Mouse (Mus musculus) liver, embryonic 11.5 days (tissue): ENCODE data around the gene Mus81. TPM values are rescaled to one million over a fixed set of nuclear protein-coding genes. Genes with fewer than 3 reads are reported as not detected.

Experiments
- ATAC-seq: fragments of 200-750 bp; cut with Nextera tagmentation; replicated peaks from 2 replicates; pipeline ENCODE4 v1.8.0; 2017; ENCODE audit warnings: moderate number of reproducible peaks, mild to moderate bottlenecking, moderate TSS enrichment, moderate library complexity; ENCODE audit not compliant: low FRiP score
- DNase-seq: peaks from one replicate; pipeline ENCODE4 v3.0.0-alpha.2; 2017; ENCODE audit warnings: low spot score
- H3K27ac ChIP-seq: fragments of 300-500 bp; sonication (generic); 2 replicates; pipeline ENCODE4 v1.5.1; 2014; ENCODE audit warnings: mild to moderate bottlenecking, low read depth, low read length, control low read depth
- H3K27me3 ChIP-seq: fragments of 300-500 bp; sonication (generic); replicated peaks from 2 replicates; pipeline ENCODE4 v1.6.1; 2014; ENCODE audit warnings: low read length, mixed read lengths; ENCODE audit not compliant: control insufficient read depth, insufficient read depth
- H3K36me3 ChIP-seq: fragments of 300-500 bp; sonication (generic); 2 replicates; pipeline ENCODE4 v1.6.1; 2014; ENCODE audit warnings: mild to moderate bottlenecking, low read length, moderate library complexity, mixed read lengths; ENCODE audit not compliant: control insufficient read depth, insufficient read depth
- H3K4me1 ChIP-seq: fragments of 300-500 bp; sonication (generic); replicated peaks from 2 replicates; pipeline ENCODE4 v1.6.1; 2014; ENCODE audit warnings: low read length, mixed read lengths; ENCODE audit not compliant: control insufficient read depth, insufficient read depth
- H3K4me2 ChIP-seq: fragments of 300-500 bp; sonication (generic); 2 replicates; pipeline ENCODE4 v1.6.1; 2014; ENCODE audit warnings: mild to moderate bottlenecking, control low read depth, moderate library complexity
- H3K4me3 ChIP-seq: fragments of 300-500 bp; sonication (generic); 2 replicates; pipeline ENCODE4 v1.5.1; 2014; ENCODE audit warnings: low read depth, low read length, control low read depth
- H3K9ac ChIP-seq: fragments of 300-500 bp; sonication (generic); 2 replicates; pipeline ENCODE4 v1.6.1; 2014; ENCODE audit warnings: low read depth, low read length, control low read depth
- H3K9me3 ChIP-seq: fragments of 300-500 bp; sonication (generic); 2 replicates; pipeline ENCODE4 v1.6.1; 2016; ENCODE audit warnings: low read length, inconsistent platforms, mixed read lengths; ENCODE audit not compliant: control insufficient read depth
- WGBS: fragments of 180-500 bp; shearing (Covaris S2); extraction: QIAGEN DNeasy Blood & Tissue Kit; methylation state at CpG from one replicate; pipeline ENCODE4 v1.1.7; 2014; 5-methylcytosine and 5-hydroxymethylcytosine counted together
- polyA plus RNA-seq: library from polyadenylated mRNA; unstranded; fragments of >200 nt; fragmentation: Nextera tagmentation; extraction: Ambion mirVana; gene quantifications from 2 replicates; pipeline ENCODE4 v1.2.1, GENCODE M21; 2014

Mus81 gene
- polyA plus RNA-seq, 1 experiment from 2014 or later: 33.8 TPM

DNA sequence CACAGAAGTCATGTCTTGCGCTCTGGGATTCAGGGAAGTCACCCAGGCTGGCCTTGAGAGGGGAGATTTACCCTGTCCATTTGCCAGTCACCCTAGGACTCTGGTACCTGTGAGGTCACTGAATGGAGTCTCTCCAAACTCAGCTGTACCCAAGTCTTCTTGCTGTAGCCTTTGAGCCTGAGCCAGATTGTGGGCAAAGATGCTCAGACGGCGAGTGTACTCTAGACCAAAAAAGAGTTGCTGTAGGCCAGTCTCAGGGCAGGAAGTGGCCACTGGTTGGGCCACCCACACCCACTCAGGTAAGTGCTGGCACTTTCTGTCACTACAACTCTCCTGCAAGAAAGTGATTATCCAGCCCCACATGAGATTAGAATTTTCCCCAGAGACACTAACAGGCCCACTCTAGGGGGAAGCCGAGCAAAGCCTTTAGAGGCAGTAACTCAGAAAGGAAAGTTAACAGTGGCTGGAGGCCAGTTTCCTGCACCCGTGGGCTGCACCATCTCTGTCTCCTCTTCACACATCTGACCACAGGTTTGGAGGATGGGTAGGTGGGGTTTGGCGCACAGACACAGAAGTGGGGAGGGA, 21.2 kb downstream of the Mus81 start:
- WGBS: 87% methylated on average over 6 of the region's 6 CpGs
- no peak overlapping the region for H3K4me3 ChIP-seq
- ATAC-seq: no peak
- H3K9me3 ChIP-seq: no peaks in the 10 kb centered on the region
- no peaks in the 10 kb centered on the region for H3K4me1 ChIP-seq
- no peak overlapping the region for H3K4me2 ChIP-seq
- peaks cover 19% of the 10 kb centered on the region for H3K36me3 ChIP-seq
- no peaks in the 10 kb centered on the region for H3K27me3 ChIP-seq
- no peak overlapping the region for H3K27ac ChIP-seq
- DNase-seq: no peak
- no peak overlapping the region for H3K9ac ChIP-seq

DNA sequence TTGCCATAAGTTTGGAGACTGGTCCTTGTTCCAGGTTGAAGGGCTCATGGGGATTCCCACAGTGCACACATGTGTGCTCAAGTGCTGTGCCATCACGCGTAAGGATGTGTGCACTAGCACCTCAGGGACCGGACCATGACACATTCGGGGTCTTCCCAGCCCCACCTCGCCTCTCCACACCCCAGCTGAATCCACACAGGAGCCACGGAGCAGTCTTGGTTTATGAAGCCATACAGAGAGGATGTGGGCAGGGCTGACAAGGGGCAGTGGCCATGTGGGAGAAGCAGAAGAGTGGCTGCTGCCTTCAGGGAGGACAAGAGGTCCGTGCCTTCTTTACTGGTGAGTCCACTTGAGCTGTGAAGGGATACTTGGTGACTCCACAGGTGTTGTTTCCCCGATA, 23.2 kb downstream of the Mus81 start:
- Histone ChIP-seq H3K27me3 (no peaks in the 10 kb centered on the region), H3K36me3 (peaks cover 19% of the 10 kb centered on the region), H3K27ac (no peak overlapping the region), H3K4me1 (peaks cover 8% of the 10 kb centered on the region), H3K9ac (no peak overlapping the region), H3K9me3 (no peaks in the 10 kb centered on the region), H3K4me2 (no peak overlapping the region), H3K4me3 (no peak overlapping the region)
- no peak for ATAC-seq
- WGBS: 89% methylated on average over 8 of the region's 8 CpGs
- DNase-seq: no peak

DNA sequence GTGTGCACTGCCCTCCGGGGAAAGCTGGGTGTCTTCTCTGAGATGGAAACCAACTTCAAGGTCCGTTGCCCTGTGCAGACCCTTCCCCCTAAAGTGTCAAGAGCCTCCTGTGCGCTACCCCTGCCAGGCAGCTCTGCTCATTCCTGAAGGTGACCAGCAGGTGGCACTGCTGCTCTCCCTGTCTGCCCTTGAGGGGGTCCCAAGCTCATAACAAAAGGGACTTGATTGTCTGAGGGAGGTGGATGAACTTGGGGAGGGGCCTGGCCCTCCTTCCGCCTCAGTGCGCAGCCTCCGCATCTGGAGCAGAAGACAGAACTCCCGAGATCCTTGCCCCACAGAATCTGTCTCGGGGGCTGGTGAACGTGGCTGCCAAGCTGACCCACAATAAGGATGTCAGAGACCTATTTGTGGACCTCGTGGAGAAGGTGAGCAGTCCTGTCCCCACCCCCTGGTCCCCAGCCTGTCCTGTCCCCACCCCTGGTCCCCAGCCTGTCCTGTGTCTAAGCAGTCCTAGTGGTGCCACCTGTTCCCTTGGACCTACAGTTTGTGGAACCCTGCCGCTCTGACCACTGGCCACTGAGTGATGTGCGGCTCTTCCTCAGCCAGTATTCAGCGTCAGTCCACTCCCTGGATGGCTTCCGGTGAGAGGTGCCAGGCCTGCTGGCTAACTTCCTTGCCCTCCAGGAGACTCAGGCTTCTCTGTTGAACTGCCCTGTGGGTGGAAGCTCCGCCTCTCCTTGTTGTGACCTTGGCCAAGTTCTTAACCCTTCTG, 24.2 kb downstream of the Mus81 start:
- Histone ChIP-seq H3K27ac (no peak overlapping the region), H3K4me2 (peak overlapping the region; percentile 1; the same call in 1 of the 2 replicates), H3K27me3 (no peaks in the 10 kb centered on the region), H3K4me1 (peaks cover 8% of the 10 kb centered on the region), H3K9ac (no peak overlapping the region), H3K4me3 (peak overlapping the region; percentile 9; the same call in 1 of the 2 replicates), H3K36me3 (peaks cover 19% of the 10 kb centered on the region), H3K9me3 (no peaks in the 10 kb centered on the region)
- no peak for ATAC-seq
- WGBS: 59% methylated on average over 15 of the region's 15 CpGs
- peak; percentile 54 for DNase-seq

DNA sequence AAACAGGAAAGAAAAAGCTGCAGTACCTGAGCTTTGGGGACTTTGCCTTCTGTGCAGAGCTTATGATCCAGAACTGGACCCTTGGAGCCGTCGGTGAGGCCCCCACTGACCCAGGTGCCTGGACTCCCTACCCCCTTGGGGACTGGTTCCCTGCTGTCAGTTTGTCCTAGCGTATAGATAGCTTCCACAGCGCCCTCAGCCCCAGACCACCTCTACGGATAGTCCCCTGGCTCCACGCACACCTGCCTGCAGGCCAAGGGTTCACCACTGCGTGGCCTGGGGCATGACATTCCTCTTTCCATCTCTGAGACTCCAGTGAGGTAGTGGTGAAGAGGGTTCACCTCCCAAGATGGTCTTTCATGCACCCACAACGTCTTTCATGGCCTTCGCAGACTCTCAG, 25.0 kb downstream of the Mus81 start:
- 88% methylated on average over 9 of the region's 9 CpGs for WGBS
- no peak for ATAC-seq

DNA sequence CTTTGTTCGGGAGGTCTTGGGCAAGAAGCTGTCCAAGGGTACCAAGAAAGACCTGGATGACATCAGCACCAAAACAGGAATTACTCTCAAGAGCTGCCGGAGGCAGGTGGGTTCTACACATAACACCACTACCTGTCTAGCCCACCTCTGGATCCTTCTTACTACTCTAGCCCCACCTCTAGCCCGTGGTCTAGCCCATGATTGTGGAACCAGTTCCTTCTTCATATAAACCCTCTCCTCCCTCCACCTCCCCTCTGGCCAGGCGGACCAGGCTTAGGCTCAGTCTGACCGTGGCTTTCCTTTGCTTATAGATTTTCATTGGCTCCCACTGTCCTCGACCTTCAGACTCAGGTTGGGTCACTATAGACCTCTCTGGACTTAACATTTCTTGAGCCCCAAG, 26.8 kb downstream of the Mus81 start:
- H3K4me2 ChIP-seq: peak overlapping the region; percentile 97
- H3K36me3 ChIP-seq: peaks cover 12% of the 10 kb centered on the region
- WGBS: 83% methylated on average over 6 of the region's 6 CpGs
- no peak overlapping the region for H3K27ac ChIP-seq
- peak overlapping the region; percentile 87 for H3K4me3 ChIP-seq
- no peaks in the 10 kb centered on the region for H3K27me3 ChIP-seq
- no peak for ATAC-seq
- H3K9me3 ChIP-seq: no peaks in the 10 kb centered on the region
- H3K9ac ChIP-seq: peak overlapping the region; percentile 88
- H3K4me1 ChIP-seq: peaks cover 17% of the 10 kb centered on the region
- no peak for DNase-seq

More for the DNA sequence above, 25.0 kb downstream of the Mus81 start:
- Histone ChIP-seq H3K4me3 (no peak overlapping the region), H3K27ac (no peak overlapping the region), H3K27me3 (no peaks in the 10 kb centered on the region), H3K4me2 (no peak overlapping the region), H3K9me3 (no peaks in the 10 kb centered on the region), H3K9ac (no peak overlapping the region), H3K4me1 (peaks cover 8% of the 10 kb centered on the region), H3K36me3 (peaks cover 19% of the 10 kb centered on the region)
- no peak for DNase-seq

DNA sequence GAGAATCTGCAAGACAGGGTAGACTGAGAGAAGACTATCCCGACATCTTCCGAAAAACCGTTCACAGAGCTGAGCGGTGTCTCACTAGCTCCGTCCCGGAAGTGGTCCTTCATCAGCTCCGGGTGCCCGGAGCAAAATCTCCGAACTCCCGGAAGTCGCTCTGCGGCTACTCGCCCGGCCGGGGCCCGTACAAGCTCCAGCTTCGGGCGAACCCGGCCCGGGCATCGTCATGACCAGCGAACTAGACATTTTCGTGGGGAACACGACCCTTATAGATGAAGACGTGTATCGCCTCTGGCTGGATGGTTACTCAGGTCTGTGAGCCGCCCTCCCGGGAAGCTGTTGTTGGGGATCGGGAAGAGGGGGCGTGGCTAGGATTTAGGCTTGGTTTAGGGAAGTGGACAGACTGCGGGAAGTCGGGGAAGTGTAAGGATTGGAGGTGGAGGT, 27.7 kb downstream of the Mus81 start, which contains the start of gene Fibp:
TSS of gene Fibp (plus strand) at position 151 of the 447 bp plus-strand sequence.
- ATAC-seq (peak; percentile 72), DNase-seq (peak; percentile 90)
- peak within 1 kb of the TSS; percentile 97 for H3K4me2 ChIP-seq
- no peaks in the 10 kb centered on the region for H3K9me3 ChIP-seq
- peaks cover 27% of the 10 kb centered on the region for H3K4me1 ChIP-seq
- H3K9ac ChIP-seq: peak within 1 kb of the TSS; percentile 88
- under 1% methylated on average over 32 of the region's 32 CpGs for WGBS
- no peaks in the 10 kb centered on the region for H3K27me3 ChIP-seq
- H3K36me3 ChIP-seq: peaks cover 5% of the 10 kb centered on the region; the same call in 1 of the 2 replicates
- peak within 1 kb of the TSS; percentile 56 for H3K27ac ChIP-seq
- peak within 1 kb of the TSS; percentile 87 for H3K4me3 ChIP-seq

DNA sequence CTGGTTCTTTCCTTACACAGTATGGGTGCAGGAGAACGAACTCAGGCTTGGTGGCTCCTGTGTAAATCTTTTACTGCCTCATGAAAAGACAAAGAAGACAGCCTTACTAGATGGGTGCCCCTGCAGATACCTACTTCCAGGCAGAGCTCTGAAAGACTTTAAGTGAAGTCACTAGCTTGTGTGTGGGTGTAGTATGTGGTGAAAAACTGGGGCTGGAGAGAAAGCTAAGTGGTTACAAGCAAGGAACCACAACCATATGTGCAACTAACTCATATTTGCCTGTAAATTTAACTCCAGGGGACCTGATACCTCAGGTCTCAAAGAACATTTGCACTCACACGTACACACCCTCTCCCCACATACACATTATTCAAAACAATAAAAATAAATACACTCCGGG, 28.3 kb downstream of the Mus81 start:
- no peak overlapping the region for H3K27ac ChIP-seq
- WGBS: 27% methylated on average over 3 of the region's 3 CpGs
- no peak for ATAC-seq

DNA sequence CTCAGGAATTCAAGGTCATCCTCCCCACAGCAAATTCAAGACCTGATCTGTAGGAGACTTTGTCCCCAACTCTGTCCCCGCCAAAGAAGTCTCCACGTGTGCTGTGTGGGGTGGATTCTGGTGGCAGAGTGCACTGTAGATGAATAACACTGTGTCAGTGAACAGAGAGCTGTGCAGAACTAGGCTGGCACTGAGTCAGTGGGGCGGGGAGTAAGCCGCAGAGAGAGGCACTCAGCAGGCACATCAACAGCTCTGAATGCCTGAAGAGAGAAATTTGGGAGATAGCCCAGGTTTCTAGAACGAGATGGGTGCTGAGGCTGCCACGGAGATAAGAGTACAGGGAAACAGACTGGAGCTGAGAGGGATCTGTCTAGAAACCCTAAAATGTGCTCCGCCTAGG, 29.2 kb downstream of the Mus81 start:
- ATAC-seq (no peak), DNase-seq (no peak)
- Histone ChIP-seq H3K9ac (no peak overlapping the region), H3K4me3 (0 out of 2 replicates have a peak overlapping the region, but pooled peaks have one; percentile 11), H3K27me3 (no peaks in the 10 kb centered on the region), H3K9me3 (no peaks in the 10 kb centered on the region), H3K4me1 (peaks cover 33% of the 10 kb centered on the region), H3K4me2 (no peak overlapping the region), H3K36me3 (peaks cover 2% of the 10 kb centered on the region; the same call in 1 of the 2 replicates), H3K27ac (no peak overlapping the region)
- 67% methylated on average over 7 of the region's 7 CpGs for WGBS

More for the DNA sequence above, 28.3 kb downstream of the Mus81 start:
- Histone ChIP-seq H3K36me3 (peaks cover 5% of the 10 kb centered on the region; the same call in 1 of the 2 replicates), H3K4me2 (peak overlapping the region; percentile 97), H3K4me3 (peak overlapping the region; percentile 87), H3K9me3 (no peaks in the 10 kb centered on the region), H3K27me3 (no peaks in the 10 kb centered on the region), H3K4me1 (peaks cover 33% of the 10 kb centered on the region), H3K9ac (peak overlapping the region; percentile 88)
- DNase-seq: no peak
